Mouse (Mus musculus): ENCODE measurements at regions not wholly inside any gene's neighbourhood (a gene's known extent, or its start where the extent isn't known, plus 50 kb on each side); places are given as distances from the start of the nearest gene placed in this dataset.

GRCm38 (mm10) chr11:114352146-114352795 is 285.4 kb upstream of the Sdk2 start:
- TF ChIP-seq HCFC1 (IDR thresholded peaks at IDR 0.05; ENCODE audit: borderline replicate concordance, insufficient read depth, low read length) = no peak
- no peak for TF ChIP-seq ZC3H11A (IDR thresholded peaks at IDR 0.05; ENCODE audit: borderline replicate concordance, low read depth, low read length)
- no peak for TF ChIP-seq CHD2 (IDR thresholded peaks at IDR 0.05; ENCODE audit: low read depth, low read length)
- no peak for TF ChIP-seq MAFK (IDR thresholded peaks at IDR 0.05; ENCODE audit: insufficient read depth, low read depth, low read length)

All from ES-E14 (cell line).